Mouse (Mus musculus) embryo, embryonic 11 days (tissue): ENCODE data around the gene 6720489N17Rik.
"Not testable (repeated sequence)": the region's sequence is repeated elsewhere in the genome, so short reads cannot be mapped to it uniquely, and the experiment has no call there.

Experiments
- DNase-seq: peaks from one replicate; pipeline ENCODE4 v3.0.0-alpha.2; 2015

6720489N17Rik gene

DNA sequence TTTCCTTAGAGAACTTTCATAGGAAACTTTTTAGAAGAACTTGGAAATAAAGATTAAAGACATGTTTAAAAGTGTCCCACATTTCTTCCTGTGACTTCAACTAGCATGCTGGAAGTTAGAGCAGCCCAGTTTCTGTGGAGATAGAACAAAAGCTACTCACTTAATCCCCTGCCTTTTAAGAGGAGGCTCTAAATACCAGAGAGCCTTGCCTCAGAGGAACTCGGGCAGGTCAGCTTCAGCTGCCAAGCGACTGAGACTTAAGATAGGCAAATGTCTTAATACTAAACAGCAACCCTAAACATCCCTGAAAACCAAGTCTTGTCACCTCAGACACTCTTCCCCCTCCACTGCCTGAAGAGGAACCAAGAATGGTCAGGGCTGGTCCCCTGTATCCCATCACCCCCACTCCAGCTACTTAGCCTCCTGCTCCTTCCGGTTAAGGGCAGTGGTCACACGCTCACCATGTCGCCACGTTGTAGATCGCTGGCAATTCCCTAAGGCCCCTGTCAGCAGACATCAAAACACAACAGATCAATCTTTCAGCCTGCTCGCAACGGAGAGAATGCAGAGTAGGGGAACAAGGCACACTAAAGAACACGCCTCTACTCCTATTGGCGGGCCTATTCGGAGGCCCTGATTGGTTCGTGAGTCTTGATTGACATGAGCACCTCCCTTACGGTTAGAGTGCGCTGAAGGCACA, at the start of gene 6720489N17Rik:
6720489N17Rik (minus strand) TSS at position 606 of the 700 bp plus-strand sequence.
- peak; percentile 91 for DNase-seq

DNA sequence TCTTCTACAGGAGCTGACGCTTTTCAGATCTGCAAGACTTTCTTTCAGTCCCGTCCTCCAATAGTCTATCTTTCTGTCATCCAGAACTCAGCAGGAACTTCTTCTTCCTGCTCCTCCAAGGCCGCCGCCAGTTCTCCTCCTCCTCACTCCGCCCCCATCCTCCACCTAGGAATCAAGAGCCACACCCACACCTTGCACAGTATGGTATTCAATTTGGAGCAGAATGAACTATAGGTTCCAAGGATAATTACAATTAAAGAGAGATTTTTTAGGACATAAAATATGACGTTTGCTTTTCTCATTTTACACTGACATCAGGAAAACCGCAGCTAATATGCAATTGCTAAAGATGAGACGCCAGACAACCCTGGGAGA, 29.4 kb upstream of the 6720489N17Rik start:
- DNase-seq: no peak

DNA sequence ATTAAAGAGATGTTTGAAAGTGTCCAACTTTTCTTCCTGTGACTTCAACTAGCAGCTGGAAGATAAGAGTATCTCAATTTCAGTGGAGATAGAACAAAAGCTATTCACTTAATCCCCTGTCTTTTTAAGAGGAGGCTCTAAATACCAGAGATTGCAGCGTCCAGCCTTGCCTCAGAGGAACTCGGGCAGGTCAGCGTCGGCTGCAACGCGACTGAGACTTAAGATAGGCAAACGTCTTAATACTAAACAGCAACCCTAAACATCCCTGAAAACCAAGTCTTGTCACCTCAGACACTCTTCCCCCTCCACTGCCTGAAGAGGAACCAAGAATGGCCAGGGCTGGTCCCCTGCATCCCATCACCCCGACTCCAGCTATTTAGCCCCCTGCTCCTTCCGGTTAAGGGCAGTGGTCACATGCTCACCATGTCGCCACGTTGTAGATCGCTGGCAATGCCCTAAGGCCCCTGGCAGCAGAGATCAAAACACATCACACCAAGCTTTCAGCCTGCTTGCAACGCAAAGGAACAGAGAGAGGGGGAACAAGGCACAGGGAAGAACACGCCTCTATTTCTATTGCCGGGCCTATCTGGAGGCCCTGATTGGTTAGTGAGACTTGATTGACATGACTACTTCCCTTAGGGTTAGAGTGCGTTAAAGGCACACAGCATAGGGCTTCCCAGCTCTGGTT, 28.8 kb upstream of the 6720489N17Rik start:
- DNase-seq: peak; percentile 85

DNA sequence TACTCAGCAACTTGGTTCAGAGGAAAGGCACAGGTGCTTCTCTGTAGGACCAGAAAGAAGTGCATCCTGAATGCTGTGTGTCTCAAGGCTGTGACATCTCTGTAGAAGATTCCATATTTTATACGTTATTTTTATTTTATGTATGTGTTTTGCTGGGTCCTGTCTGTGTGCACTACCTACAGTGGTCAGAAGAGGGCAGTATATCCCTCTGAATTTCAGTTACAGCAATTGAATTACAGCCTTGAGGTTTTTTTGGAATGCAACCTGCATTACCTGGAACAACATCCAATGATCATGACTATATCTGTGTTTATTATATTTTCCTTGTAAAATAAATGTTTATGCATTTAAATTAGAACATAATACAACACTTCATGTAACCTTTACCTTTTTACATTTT, 3.1 kb upstream of the 6720489N17Rik start:
- DNase-seq: peak; percentile 38

DNA sequence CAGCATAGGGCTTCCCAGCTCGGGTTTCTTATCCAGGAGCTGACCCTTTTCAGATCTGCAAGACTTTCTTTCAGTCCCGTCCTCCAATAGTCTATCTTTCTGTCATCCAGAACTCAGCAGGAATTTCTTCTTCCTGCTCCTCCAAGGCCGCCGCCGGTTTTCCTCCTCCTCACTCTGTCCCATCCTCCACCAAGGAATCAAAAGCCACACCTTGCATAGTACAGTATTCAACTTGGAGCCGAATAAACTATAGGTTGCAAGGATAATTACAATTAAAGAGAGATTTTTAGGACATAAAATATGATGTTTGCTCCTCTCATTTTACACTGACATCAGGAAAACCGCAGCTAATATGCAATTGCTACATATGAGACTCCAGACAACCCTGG, 289 bp upstream of the 6720489N17Rik start:
- peak; percentile 28 for DNase-seq

DNA sequence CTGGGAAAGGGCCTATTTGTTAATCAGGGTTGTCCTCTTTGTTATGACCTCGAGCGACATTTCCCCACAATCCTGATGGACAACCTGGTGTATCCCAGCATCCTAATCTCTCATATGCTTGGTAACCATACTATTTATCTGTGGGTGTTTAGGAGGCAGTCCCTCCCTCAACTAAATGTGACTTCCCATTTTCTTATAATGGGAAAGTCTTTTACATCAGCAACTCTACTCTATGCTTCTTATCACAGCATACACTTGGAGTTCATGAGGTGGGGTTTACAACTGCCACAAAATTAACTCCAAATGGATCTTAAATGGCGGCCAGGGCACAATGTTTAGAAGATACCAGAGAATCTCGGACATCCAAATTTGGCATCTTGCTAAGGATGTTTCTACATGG, 6.5 kb downstream of the 6720489N17Rik start:
- not testable (repeated sequence) for DNase-seq

DNA sequence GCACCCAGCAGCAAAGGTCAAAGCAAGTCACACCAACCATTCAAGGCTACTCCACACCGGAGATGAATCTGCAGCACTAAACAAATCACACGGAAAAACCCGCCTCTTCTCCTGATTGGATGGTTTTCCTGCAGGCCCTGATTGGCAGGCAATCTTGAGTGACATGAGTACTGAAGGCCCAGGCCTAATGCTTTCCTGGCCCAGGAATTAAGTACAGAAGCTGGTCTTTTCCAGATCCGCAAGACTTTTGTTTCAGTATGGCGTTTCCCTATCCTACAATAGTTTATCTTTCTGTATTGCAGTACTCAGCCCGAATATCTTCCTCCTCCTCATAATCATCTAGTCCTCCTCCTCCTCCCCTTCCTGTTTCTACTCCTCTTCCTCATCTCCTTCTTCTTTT, 52.9 kb downstream of the 6720489N17Rik start, which contains the start of gene Zfp934:
Zfp934 (minus strand) TSS at position 101 of the 400 bp plus-strand sequence.
- not testable (repeated sequence) for DNase-seq

DNA sequence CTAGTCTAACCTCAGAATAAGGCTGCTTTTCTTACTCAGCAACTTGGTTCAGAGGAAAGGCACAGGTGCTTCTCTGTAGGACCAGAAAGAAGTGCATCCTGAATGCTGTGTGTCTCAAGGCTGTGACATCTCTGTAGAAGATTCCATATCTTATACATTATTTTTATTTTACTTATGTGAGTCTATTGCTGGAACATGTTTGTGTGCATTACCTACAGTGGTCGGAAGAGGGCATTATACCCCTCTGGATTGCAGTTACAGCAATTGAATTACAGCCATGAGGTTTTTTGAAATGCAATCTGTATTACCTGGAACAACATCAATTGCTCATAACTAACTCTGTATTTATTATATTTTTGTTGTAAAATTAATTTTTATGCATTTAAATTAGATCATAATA, 62.3 kb downstream of the 6720489N17Rik start:
- DNase-seq: not testable (repeated sequence)

DNA sequence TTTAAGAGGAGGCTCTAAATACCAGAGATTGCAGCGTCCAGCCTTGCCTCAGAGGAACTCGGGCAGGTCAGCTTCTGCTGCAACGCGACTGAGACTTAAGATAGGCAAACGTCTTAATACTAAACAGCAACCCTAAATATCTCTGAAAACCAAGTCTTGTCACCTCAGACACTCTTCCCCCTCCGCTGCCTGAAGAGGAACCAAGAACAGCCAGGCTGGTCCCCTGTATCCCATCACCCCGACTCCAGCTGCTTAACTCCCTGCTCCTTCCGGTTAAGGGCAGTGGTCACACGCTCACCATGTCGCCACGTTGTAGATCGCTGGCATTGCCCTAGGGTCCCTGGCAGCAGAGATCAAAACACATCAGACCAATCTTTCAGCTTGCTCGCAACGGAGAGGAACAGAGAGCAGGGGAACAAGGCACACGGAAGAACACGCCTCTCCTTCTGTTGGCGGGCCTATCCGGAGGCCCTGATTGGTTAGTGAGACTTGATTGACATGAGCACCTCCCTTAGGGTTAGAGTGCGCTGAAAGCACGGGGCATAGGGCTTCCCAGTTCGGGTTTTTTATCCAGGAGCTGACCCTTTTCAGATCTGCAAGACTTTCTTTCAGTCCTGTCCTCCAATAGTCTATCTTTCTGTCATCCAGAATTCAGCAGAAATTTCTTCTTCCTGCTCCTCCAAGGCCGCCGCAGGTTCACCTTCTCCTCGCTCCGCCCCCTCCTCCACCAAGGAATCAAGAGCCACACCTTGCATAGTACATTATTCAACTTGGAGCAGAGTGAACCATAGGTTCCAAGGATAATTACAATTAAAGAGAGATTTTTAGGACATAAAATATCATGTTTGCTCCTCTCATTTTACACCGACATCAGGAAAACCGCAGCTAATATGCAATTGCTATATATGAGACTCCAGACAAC, 65.5 kb downstream of the 6720489N17Rik start, which contains the start of gene Zfp935:
Zfp935 (minus strand) TSS at position 323 of the 922 bp plus-strand sequence.
- peak; percentile 14 for DNase-seq
